ENCODE assay signal across 29 mouse cellular contexts in the genomic region with DNA sequence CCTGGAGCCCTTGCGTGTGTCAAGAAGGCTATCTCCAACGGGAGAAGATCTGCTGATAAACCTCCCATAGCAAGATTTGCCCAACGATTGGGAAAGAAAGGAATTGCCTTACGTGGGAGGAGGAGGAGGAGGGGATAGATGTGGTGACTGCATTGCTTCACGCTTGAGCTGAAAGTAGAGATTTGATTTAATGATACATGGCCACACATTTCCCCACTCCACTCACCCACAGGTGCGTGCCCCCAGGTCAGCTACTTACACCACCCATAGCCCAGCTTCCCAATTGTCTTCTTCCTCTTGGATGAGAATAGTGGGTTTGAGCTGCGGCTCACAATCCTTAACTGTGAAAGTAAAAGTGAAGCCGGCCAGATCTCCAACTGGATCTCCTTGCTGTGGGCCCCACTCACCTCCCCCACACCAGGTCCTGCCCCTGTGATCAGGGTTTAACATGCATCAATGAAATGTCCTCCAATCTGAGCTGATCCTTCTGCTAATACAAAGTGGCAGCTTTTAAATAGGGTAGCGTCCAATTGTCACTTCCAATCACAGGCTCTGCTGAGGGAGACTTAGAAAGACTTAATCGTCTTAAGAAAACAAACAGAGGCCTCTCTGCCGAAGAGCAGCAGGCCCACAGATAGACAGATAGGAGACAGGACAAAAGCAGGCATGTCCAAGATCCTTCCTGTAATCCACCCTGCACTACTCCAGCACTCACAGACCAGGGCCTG.
DNase-seq lines count a peak whose midpoint lies in the region; ATAC-seq and TF ChIP-seq lines count a peak whose summit lies in the region.
"Had no signal": no experiment of that assay in that cellular context is flagged by ENCODE, and none has a peak within 500 bp of the region (broad histone marks: within the 10 kb centered on the region; RNA-seq: fewer than 3 reads in every experiment).

No protein-coding gene starts in this region.

- peaks cover 13% of the 10 kb centered on the region; the same call in 1 of the 2 replicates for H3K4me1 ChIP-seq in midbrain, embryonic 11.5 days (ENCODE audit: control insufficient read depth, insufficient read depth, low read length)
- peaks cover 7% of the 10 kb centered on the region; the same call in 1 of the 2 replicates for H3K4me1 ChIP-seq in midbrain, embryonic 15.5 days
- 0 out of 2 replicates have a peak, but pooled peaks cover 3% of the 10 kb centered on the region for H3K4me1 ChIP-seq in hindbrain, postnatal 0 days (ENCODE audit: insufficient read depth, low read length)
- H3K4me1 ChIP-seq: forebrain, embryonic 15.5 days; limb, embryonic 10.5 days; limb, embryonic 15.5 days; liver, embryonic 13.5 days; neural tube, embryonic 12.5 days had no signal

- ATAC-seq in midbrain, embryonic 11.5 days (ENCODE audit: low FRiP score): peak; percentile 80
- ATAC-seq in midbrain, embryonic 15.5 days (replicated peaks): no peak
- no peak for ATAC-seq in hindbrain, postnatal 0 days
- ATAC-seq: forebrain, embryonic 15.5 days; intestine, embryonic 16.5 days; lung, postnatal 0 days had no signal

- H3K9ac ChIP-seq in midbrain, embryonic 11.5 days (ENCODE audit: low read length): no peak overlapping the region
- no peak overlapping the region for H3K9ac ChIP-seq in midbrain, embryonic 15.5 days
- no peak overlapping the region for H3K9ac ChIP-seq in hindbrain, postnatal 0 days (replicated peaks; ENCODE audit: low read length)
- H3K9ac ChIP-seq: forebrain, embryonic 15.5 days; hindbrain, embryonic 12.5 days; limb, embryonic 15.5 days; liver, embryonic 13.5 days; neural tube, embryonic 12.5 days had no signal

- H3K27ac ChIP-seq in midbrain, embryonic 11.5 days (ENCODE audit: low read depth, low read length): no peak overlapping the region
- H3K27ac ChIP-seq in midbrain, embryonic 15.5 days: no peak overlapping the region
- no peak overlapping the region for H3K27ac ChIP-seq in hindbrain, postnatal 0 days
- H3K27ac ChIP-seq: forebrain, embryonic 15.5 days; gastrocnemius, adult 2 months; hindbrain, embryonic 12.5 days; limb, embryonic 10.5 days; limb, embryonic 15.5 days; liver, embryonic 13.5 days; macrophage; neural tube, embryonic 12.5 days had no signal

- WGBS in midbrain, embryonic 11.5 days: 35% methylated on average over 11 of the region's 11 CpGs
- 37% methylated on average over 11 of the region's 11 CpGs for WGBS in midbrain, embryonic 15.5 days
- WGBS in hindbrain, postnatal 0 days: 75% methylated on average over 11 of the region's 11 CpGs

- peaks cover 13% of the 10 kb centered on the region; the same call in 1 of the 2 replicates for H3K27me3 ChIP-seq in midbrain, embryonic 11.5 days (ENCODE audit: control insufficient read depth, insufficient read depth, low read length)
- peaks cover 2% of the 10 kb centered on the region; the same call in 1 of the 2 replicates for H3K27me3 ChIP-seq in midbrain, embryonic 15.5 days (replicated peaks)
- H3K27me3 ChIP-seq in hindbrain, postnatal 0 days (ENCODE audit: insufficient read depth, low read length): no peaks in the 10 kb centered on the region
- H3K27me3 ChIP-seq: liver, embryonic 13.5 days had no signal

- DNase-seq in embryo, embryonic 10 days (ENCODE audit: low spot score): peak; percentile 9
- DNase-seq in embryo, embryonic 11 days: no peak
- DNase-seq in midbrain, embryonic 11.5 days (ENCODE audit: low spot score, missing footprints): peak; percentile 91
- DNase-seq in fat pad, adult 2 months (ENCODE audit: extremely low read depth, low read depth, low spot score): peak; percentile 78
- peak; percentile 65 for DNase-seq in retina, postnatal 7 days (ENCODE audit: low read depth, low spot score)
- DNase-seq in hindbrain, postnatal 0 days (ENCODE audit: low spot score): no peak
- no peak for DNase-seq in left cerebral cortex, adult 11 months (ENCODE audit: low spot score)
- DNase-seq: adrenal gland, adult 8-10 months; cerebellum, adult 8-10 months; cerebellum, postnatal 25 days; gastrocnemius, adult 2 months; heart, postnatal 14 days; kidney, adult 9 months; kidney, postnatal 10 days; layer of hippocampus, postnatal 36 days; liver, embryonic 13.5 days; lung, adult 18-20 months; right cerebral cortex, postnatal 25 days; thymus, postnatal 14 days had no signal

- H3K4me3 ChIP-seq in midbrain, embryonic 11.5 days (ENCODE audit: low read depth, low read length): no peak overlapping the region
- H3K4me3 ChIP-seq in midbrain, embryonic 15.5 days: no peak overlapping the region
- no peak overlapping the region for H3K4me3 ChIP-seq in hindbrain, postnatal 0 days (ENCODE audit: low read length)
- H3K4me3 ChIP-seq: forebrain, embryonic 15.5 days; gastrocnemius, adult 2 months; hindbrain, embryonic 12.5 days; limb, embryonic 10.5 days; limb, embryonic 15.5 days; liver, embryonic 13.5 days; myocyte; neural tube, embryonic 12.5 days had no signal

- no peaks in the 10 kb centered on the region for H3K36me3 ChIP-seq in midbrain, embryonic 11.5 days (ENCODE audit: control insufficient read depth, insufficient read depth, low read length)
- no peaks in the 10 kb centered on the region for H3K36me3 ChIP-seq in midbrain, embryonic 15.5 days (replicated peaks)
- H3K36me3 ChIP-seq in hindbrain, postnatal 0 days (ENCODE audit: insufficient read depth, low read length): no peaks in the 10 kb centered on the region
- H3K36me3 ChIP-seq: forebrain, embryonic 15.5 days; hindbrain, embryonic 12.5 days; limb, embryonic 10.5 days; limb, embryonic 15.5 days; liver, embryonic 13.5 days; neural tube, embryonic 12.5 days had no signal

- no peaks in the 10 kb centered on the region; the same call in 1 of the 2 replicates for H3K9me3 ChIP-seq in midbrain, embryonic 11.5 days (ENCODE audit: control insufficient read depth, low read length)
- no peaks in the 10 kb centered on the region for H3K9me3 ChIP-seq in midbrain, embryonic 15.5 days
- H3K9me3 ChIP-seq in hindbrain, postnatal 0 days (ENCODE audit: low read length): no peaks in the 10 kb centered on the region
- H3K9me3 ChIP-seq: forebrain, embryonic 15.5 days; hindbrain, embryonic 12.5 days; limb, embryonic 10.5 days; limb, embryonic 15.5 days; liver, embryonic 13.5 days; neural tube, embryonic 12.5 days had no signal

- no peak for TF ChIP-seq CTCF in hindbrain, postnatal 0 days (IDR thresholded peaks at IDR 0.05; ENCODE audit: low read depth)

- H3K4me2 ChIP-seq in midbrain, embryonic 11.5 days: no peak overlapping the region
- no peak overlapping the region for H3K4me2 ChIP-seq in midbrain, embryonic 15.5 days
- no peak overlapping the region for H3K4me2 ChIP-seq in hindbrain, postnatal 0 days (ENCODE audit: low read depth, low read length)
- H3K4me2 ChIP-seq: forebrain, embryonic 15.5 days; hindbrain, embryonic 12.5 days; limb, embryonic 15.5 days; liver, embryonic 13.5 days; neural tube, embryonic 12.5 days had no signal

Comparison
In these comparisons a context has a peak if more than half of its experiments do, and no peak if none do; other contexts are left out.
1. DNase-seq: peak in embryo, embryonic 10 days (single experiment), midbrain, embryonic 11.5 days (single experiment), fat pad, adult 2 months (single experiment) and retina, postnatal 7 days (single experiment); none in embryo, embryonic 11 days (single experiment), hindbrain, postnatal 0 days (single experiment) and left cerebral cortex, adult 11 months (single experiment).